Mouse (Mus musculus): ENCODE measurements at regions not wholly inside any gene's neighbourhood (a gene's known extent, or its start where the extent isn't known, plus 50 kb on each side); places are given as distances from the start of the nearest gene placed in this dataset.

GRCm38 (mm10) chr2:146696727-146697126 is 158.9 kb upstream of the Kiz start:
- TF ChIP-seq GATA1 (IDR thresholded peaks at IDR 0.05; ENCODE audit: borderline replicate concordance, low read length) (no peak), FLI1 (IDR thresholded peaks at IDR 0.05; ENCODE audit: low read length) (no peak)

Measured in megakaryocyte, embryonic 14.5 days (primary cell).